Mouse (Mus musculus) heart, postnatal 10 days (tissue): ENCODE results near the gene Ugt1a10. TPM values are rescaled to one million over a fixed set of nuclear protein-coding genes. Genes with fewer than 3 reads are reported as not detected.
"Not testable (repeated sequence)": the region's sequence is repeated elsewhere in the genome, so short reads cannot be mapped to it uniquely, and the experiment has no call there.

Source experiments
- DNase-seq, 2 experiments: peaks; one replicate each; pipeline ENCODE4 v3.0.0; 2021
- intact Hi-C: fragments of 180-260 bp; cut with DNase I; formaldehyde crosslinking; loops from one replicate; pipeline ENCODE4 v1.15.1; 2025
- total RNA-seq, 2 experiments: library from RNA; stranded (reverse); gene quantifications; 2 replicates each; pipeline ENCODE4 v1.2.3; 2021

Gene Ugt1a10
- total RNA-seq, 2 experiments from 2014 or later, result not detected

DNA sequence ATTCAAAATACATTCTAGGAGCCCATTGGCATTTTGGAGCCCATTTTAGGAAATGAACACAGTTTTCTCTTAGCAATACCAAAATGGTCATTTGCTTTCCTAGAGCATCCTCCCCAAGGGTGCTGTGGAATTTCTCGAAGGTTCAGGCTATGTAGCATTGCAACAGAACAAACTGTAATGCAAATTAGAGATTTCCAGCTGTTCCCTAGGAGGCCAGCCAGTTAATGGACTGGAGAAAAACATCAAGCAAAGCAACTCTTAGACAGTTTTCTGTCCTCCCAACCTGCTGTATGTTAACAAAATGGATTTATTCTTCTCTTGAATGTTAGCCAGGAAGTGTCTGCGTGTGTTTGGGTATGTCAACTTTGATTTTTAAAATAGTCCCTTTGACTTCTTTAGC is 81.5 kb downstream of the Ugt1a10 start:
- DNase-seq, result peak; percentile 27 to 33
- intact Hi-C loops, result no loop called here

DNA sequence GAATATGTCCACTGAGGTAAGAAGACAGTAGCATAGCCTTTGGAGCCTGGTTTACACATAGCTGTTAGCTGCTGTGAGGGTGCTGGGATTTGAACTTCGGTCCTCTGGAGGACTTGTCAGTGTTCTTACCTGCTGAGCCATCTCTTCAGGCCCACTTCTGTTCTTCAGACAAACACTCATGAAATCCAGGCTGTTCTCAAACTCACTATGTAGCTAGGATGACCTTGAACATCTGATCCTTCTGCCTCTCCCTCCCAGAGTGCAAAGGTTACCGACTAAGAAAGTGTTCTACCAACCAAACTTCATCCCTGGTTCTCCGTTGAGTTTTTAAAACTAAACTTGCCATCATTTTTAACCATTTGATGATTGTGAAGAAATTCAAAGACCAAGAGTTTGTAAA is 82.1 kb downstream of the Ugt1a10 start:
- intact Hi-C loops, result no loop called here
- no peak for DNase-seq

DNA sequence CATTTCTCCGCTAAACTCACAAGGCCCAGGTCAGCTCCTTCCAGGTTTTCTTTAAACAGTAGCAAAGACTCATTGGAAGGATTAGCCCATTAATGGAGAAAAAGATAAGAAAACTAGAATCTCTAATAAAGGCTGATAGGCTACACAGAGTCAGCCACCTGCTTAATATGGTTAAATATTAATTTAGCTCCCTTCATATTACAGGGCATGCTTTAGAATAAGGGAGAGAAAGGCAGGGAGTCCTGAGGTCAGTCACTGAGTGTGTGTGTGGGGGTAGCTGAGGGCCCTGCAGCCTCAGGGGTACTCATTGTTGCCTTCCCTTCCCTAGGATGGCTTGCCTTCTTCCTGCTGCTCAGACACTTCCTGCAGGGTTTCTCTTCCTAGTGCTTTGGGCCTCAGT is 83.0 kb downstream of the Ugt1a10 start:
- DNase-seq, result no peak
- intact Hi-C loops, result no loop called here

DNA sequence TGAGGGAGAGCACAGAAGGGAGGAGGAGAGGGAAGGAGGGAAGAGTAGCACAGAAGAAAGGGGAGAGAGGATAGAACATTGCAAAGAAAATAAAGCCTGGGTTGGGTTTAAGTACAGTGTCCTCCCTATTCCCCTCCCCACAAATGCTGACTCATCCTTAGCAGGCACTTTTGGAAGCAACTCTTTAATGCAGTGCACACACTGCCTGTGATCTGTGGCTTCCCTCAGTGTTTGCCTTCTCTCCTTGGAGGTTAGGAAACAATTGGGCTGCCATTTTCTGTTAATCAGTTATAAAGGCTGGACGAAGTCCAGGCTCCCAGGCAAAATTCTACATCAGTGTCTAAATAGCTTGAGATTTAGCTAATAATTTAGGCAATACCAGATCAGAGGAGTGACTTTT is 85.3 kb downstream of the Ugt1a10 start:
- intact Hi-C loops, DNase-seq: not testable (repeated sequence)

DNA sequence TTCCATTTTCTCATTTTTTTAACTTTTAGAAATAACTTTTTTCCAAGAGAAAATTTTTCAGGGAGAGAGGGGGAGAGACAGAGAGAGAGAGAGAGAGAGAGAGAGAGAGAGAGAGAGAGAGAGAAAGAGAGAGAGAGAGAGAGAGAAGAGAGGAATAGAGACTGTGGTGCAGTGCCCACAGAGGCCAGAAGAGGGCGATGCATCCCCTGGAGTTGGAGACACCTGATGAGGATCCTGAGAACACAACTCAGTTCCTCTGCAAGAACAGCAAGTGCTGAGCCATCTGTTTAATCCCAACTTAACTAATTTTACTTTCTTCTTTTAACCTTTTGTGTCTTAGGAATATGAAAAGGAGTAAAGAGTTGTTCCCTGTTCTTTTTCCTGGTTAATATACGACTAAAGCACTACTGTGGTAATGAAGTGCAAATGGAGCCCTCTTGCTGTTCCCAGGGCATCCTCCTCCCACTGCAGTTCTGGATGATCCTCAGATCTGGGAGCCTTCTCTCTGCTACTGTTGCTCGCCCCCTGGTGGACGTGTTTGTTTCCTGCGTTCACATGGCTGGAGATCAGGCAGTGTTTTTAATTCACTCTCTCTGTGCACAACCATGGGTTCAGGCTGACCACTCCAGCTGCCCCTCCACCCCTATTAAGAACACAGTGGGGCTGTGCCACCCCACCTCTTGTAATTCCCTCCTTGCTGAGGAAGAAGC is 88.9 kb downstream of the Ugt1a10 start:
- peak in 1 of 2 experiments; percentile 52 for DNase-seq
- intact Hi-C loops, result not testable (repeated sequence)

DNA sequence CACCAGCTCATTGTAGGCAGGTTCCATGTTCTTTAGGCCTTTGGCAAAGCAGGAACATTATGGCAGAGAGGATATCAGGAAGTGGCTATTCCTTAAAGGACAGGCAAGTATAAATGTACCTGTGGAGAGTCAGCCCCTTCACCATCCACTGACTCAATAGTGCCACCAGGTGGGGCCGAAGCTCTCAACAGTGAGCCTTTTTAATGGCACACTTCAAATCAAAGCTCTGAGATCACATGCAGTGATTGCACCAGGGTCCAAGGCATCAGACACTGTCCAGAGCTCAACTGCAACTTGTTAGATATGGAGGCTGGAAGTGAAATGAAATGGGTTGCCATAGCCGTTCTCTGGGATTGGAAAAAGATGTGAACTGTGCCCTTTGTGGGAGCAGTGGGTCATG is 90.1 kb downstream of the Ugt1a10 start:
- intact Hi-C loops, DNase-seq: not testable (repeated sequence)

DNA sequence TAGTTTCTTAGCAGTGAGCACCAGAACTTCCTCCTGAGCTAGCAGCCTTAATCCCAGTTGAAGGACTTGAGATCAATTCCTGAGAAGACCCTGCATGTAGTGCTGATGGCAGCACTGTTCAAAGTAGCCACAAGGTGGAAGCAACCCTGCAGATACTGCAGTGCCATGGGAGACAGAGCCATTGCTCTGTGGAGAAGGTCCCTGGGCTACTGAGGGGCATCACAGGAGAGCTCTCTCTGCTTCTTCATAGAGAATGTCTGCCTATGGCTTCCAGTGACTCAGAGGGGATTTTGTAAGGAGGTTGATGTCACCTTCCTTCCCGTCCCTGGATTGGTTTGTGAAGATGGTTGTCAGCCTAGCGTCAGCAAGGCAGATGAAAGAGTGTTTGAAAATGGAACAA is 94.9 kb downstream of the Ugt1a10 start:
- DNase-seq, result not testable (repeated sequence)
- intact Hi-C loops, result loop anchor here (5.0 kb wide), 1 partner anchor 127 kb away; the partner anchor contains the start of genes Hjurp and Trpm8

DNA sequence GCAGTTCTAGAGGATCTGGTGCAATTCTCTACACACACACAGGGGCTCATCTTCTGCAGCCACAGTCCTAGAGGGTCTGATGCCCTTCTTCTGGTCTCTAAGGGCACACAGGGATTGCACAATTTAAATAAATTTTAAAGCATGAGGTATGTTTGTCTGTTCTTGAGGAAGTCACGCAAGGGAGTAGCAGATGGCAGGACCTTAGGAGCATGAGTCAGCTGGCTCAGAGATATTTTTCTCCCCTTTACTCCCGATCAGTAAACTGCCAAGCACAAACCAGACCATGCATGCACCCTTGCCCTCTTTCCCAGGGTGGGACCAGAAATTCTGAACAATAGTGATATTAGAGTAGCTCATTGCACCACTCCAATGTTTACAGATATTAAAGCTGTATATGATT is 103.2 kb downstream of the Ugt1a10 start:
- intact Hi-C loops, result no loop called here
- DNase-seq, result no peak

DNA sequence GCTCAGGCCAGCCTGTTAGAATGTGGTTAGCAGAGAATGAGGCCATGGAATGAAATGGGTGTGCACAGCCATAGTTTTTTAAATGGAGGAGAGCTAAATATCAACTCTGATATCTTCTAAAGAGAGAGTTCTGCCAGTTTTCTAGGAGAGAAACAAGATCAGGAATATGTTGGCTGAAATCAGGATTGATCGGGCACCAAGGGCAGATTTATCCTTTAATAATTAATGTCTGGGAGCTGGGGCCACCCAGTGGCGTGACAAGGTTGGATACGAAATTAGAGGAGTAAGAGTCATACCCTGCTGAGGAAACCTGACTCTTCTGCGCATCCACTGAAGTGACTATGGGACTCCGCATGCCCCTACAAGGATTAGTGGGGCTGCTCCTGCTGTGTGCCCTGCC is 110.5 kb downstream of the Ugt1a10 start, which contains the start of gene Ugt1a5:
Gene Ugt1a5, plus strand, starts transcription at position 302 of the 400 bp plus-strand sequence.
- no peak for DNase-seq
- intact Hi-C loops, result no loop called here

DNA sequence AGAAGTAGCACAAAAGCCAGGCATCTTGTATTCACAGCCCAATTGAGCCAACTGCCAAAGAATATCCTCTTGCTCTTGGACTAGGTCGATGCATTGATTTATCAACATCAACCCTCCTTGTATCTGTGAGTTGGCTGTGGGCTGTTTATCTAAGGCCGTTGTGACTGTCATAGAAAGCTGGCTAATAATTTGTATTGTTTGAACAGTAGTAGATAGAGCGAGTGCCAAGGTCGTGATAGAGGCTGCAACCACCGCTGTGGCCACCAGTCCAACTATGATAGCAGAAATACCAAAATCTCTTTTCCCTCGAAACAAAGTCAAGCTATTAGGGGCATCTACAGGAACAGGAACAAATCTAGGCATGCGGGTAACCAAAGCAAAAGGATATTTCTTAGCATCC is 117.0 kb downstream of the Ugt1a10 start:
- intact Hi-C loops, DNase-seq: not testable (repeated sequence)

DNA sequence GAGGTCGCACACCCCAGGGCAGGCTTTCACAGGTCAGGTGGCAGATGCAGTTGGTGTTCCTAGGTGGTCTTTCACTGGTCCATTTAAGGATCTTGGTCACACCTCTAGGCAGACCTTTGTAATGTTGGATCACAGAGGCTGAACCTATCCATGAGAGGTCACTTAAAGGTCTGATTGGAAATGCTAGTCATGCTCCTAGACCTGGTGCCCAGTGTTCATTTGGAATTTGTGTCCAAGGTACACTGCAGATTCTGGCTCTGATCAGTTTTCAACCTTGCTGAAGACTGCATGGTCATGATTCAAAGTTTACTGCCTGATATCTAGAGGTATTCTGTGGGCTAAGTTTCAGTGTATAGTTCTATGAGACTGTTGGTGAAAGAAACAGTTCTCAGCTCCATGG is 124.5 kb downstream of the Ugt1a10 start:
- intact Hi-C loops, result no loop called here
- DNase-seq, result no peak

DNA sequence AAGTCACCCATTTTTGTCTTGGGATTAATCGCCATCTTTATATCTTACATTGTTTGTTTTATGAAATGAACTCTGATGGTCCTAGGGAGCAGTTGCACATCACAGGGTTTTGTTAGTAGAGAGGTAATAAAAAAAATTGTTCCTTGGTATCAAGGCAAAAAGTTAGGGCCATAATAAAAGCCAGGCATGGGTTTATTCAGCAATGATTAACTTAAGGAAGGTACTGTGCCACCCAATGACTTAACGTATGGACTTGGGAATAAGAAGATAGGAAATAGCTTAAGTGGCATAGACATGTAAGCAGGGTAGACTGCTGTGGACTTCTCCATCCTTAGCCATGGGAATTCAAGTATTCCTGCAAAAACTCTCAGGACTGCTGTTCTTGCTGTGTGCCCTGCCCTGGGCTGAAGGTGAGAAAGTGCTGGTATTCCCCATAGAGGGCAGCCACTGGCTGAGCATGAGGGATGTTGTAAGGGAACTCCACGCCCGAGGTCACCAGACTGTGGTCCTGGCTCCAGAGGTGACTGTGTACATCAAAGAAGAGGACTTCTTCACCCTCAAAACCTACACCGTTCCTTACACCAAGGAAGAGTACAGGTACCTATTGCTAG is 131.2 kb downstream of the Ugt1a10 start:
- no peak for DNase-seq
- intact Hi-C loops, result no loop called here

DNA sequence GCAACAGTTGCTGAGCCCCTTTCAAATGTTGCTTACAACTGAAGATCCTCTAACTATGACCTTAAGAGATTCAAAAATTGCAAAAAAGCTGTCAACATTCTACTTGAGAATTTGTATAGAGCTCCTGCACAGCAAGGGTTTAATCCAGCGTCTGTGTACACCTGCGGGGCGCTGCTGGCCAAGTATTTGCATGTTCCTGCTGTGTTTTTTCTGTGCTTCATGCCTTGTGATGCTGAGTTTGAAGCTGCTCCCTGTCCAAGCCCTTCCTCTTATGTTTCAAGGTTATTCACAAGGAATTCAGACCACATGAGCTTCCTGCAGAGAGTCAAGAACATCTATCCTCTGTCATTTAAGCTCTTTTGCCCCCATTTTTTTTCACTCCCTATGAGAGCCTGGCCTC is 136.9 kb downstream of the Ugt1a10 start:
- intact Hi-C loops, result no loop called here
- no peak for DNase-seq

DNA sequence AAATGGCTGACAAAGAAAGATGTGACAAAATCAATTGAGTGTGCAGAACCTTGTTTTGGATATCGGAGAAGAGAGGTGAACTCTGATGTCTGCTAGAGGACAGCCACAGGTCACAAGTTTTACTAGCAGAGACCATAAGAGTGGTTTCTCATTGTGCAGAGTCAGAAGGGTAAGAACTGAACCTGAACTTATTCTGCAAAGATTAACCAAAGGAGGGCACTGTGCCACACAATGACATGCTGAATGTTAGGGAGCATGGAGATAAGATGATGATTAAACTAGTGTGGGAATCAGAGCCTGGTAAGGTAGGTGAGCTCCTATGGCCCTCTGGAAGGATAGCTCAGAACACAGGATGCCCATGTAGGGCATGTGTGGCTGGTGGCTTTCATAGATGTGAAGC is 140.5 kb downstream of the Ugt1a10 start:
- intact Hi-C loops, result no loop called here
- DNase-seq, result no peak

DNA sequence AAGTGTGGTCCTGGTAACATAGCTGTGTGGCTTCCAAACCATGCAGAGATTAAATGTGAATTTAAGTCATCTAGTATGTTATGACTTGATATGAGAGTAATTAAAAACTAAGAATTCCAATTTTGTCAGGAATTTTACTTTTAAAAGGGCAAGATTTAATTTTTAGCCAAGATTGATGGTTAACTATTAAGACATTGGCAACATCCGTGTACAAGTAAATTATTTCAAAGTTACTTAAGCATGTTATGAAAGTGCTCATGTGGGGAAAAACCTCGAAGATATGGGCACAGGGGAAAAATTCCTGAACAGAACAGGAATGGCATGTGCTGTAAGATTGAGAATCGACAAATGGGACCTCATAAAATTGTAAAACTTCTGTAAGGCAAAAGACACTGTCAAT is 142.3 kb downstream of the Ugt1a10 start:
- intact Hi-C loops, result no loop called here
- DNase-seq, result no peak

DNA sequence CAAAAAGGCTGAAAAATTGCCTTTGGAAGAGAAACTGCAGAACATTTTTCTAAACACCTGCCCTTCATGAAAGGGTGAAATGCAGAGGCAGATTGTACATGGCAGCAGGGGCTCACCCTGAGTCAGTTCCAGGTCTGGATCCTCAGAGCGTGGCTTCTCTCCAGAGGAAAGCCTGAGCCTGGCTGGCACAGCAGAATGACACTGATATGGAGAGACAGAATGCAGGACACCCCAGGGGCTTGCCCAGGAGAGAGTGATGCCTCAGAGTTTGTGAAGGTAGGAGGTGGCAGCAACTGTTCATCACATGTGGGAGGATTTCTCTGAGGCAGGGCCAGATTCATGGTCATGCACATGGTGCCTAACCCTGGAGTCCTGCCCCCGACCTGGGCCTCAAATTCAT is 144.8 kb downstream of the Ugt1a10 start:
- DNase-seq, result no peak
- intact Hi-C loops, result no loop called here

DNA sequence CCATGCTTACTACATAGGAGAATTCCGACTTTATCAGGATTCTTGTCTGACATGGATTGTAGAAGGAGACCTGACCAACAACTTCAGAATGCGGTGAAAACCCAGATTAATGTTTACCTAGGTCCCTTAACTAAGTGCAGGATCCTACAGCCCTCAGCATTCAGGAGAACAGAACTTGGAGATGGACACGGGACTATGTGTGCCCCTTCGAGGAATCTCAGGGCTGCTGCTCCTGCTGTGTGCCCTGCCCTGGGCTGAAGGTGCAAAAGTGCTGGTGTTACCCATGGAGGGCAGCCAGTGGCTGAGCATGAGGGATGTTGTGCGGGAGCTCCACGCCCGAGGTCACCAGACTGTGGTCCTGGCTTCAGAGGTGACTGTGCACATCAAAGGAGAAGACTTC is 145.3 kb downstream of the Ugt1a10 start, which contains the start of gene Ugt1a2:
Gene Ugt1a2, plus strand, starts transcription at position 146 of the 400 bp plus-strand sequence.
- no peak for DNase-seq
- intact Hi-C loops, result no loop called here

DNA sequence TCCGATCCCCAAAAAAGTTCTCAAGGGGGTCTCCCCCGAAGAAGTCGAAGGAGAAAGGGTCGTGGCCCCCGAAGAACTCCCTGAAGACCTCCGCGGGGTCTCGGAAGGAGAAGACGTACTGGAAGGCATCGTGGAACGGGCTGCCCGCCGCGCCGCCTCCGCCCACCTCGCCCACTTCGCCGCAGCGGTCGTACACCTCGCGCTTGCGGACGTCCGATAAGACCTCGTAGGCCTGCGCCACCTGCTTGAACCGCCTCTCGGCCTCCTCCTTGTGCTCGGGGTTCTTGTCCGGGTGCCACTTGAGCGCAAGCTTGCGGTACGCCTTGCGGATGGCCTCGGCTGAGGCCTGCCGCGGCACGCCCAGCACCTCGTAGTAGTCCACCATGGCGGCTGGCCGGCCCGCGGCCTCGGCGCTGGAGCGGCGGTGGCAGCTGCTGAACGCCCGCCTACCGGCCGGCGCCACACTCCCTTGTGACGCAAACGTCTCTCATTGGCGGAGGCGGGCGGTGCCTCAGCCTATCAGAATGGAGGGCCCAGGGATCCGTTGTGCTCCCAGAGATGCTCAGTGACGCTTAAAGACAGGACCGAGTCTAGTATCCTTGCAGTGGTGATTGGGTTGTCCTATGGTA is 150.2 kb downstream of the Ugt1a10 start, which contains the start of gene Dnajb3:
Gene Dnajb3, minus strand, starts transcription at position 489 of the 629 bp plus-strand sequence.
- intact Hi-C loops, result no loop called here
- peak; percentile 77 to 80 for DNase-seq

DNA sequence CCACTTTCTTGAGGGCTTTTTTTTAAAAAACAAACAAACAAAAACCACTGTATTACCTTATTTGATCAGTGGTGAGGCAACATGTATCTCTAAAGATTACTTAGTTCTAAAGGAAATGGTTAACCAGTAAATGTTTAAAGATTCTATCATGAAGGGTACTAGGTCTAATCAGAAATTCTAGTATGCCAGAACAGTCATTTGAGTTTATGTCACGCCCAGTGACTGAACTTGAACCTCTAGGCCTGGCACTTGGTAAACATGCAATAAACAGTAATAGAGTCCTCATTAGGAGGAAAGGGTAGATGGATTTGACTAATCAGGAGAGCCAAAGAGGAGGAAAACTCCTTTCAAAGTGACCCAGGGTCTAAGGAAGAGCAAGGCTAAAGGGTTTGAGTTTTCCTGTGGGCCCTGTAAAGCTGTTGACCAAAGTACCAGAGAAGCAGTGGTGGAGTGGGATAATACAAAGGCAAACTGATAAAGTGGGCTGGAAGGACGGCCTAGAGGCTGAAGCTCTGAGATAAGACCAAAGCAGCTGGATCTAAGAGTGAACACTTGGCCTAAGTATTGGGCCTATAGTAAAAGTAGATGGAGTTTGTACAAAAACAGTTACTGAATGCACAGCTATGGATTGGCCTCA is 151.8 kb downstream of the Ugt1a10 start:
- DNase-seq, result no peak
- intact Hi-C loops, result no loop called here

DNA sequence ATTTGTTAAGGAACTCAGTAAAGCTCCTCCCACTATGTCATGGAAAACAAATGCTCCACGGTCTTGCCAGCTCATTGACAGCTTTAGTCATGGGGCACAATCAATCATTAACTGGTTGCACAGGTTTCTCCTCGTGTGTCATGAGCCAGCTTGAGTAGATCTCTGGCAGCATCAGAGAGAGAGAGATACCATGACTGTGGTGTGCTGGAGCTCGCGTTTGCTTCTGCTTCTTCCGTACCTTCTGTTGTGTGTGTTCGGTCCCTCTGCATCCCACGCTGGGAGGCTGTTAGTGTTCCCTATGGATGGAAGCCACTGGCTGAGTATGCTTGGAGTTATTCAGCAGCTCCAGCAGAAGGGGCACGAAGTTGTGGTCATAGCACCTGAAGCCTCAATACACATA is 156.6 kb downstream of the Ugt1a10 start, which contains the start of gene Ugt1a1:
Gene Ugt1a1, plus strand, starts transcription at position 148 of the 400 bp plus-strand sequence.
- no peak for DNase-seq
- intact Hi-C loops, result no loop called here
